Mouse (Mus musculus): Measurements from ENCODE around the gene Tcf20.
A peak's percentile ranks its signal among the peaks of the same experiment; 100 is the strongest.

Gene Tcf20

DNA sequence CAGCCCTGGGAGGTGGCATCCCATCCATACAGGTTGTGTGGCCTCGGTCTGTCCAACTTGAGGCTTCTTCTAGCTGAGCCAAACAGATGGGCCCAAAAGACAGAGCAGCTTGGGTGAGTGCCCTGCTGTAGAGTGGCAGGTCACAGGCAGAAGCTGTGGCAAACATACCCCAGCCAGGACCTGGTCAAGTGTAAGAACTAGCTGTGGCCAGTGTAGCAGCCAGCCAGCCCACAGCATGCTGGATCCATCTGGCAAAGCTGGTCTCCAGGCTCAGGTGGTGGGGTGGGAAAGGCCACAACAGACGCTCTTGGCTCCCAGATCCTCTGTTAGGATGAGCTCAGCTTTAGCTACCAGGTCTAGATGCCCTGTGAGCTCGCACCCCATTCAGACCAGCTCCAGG lies 31.4 kb downstream of the Tcf20 start:
- no peak for DNase-seq

DNA sequence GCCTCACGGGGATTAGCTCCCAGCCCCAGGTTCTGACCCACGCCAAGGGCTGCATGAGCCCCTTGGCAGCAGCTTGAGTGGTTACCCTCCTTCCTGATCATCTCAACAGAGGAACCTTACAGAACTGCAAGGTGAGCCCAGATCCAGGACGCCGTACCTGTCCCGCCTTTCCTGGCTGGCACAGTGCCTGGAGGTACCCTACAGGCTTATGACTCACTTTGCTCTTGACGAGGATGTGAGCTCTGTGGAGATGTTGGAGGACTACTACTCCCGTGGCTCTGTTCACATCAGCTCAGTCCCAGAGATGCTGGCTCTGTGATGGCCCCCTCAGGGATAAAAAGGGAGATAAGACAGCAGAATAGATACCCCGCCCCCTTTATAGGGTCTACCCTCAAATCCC lies 32.4 kb downstream of the Tcf20 start:
- DNase-seq: peak; percentile 27

DNA sequence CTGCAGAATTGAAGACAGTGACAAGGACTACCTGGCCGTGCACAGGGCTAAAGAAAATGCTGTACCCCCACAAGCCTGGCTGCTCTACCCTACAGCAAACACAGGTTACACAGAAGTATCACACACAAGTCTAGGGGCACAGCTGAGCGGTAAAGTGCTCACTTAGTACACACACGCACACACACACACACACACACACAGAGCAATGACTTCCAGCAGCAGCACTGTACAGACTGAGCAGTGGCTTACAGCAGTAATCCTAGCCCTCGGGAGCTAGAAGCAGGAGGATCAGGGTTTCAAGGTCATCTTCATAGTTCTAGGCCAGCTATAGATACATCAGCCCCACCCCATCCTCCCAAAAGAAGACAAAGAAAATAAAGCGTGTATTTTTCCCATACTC lies 33.6 kb downstream of the Tcf20 start:
- DNase-seq: no peak

DNA sequence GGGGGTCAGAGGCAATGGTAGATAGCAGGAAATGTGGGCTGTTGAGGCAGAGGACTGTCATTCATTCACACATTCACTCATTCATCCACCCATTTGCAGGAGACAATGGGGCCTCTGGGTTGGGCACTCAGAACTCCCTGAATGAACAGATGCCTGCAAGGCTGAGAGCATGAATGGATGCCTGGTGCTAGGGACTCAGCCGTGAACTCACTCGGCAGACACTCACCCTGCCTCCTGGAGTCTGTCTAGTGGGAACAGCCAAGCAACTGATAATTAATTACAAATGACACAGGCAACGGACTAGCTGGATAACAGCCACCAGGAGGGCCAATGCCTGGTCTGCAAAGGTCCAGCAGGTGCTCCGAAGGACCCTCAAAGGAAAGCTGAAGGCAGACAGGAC lies 34.6 kb downstream of the Tcf20 start:
- DNase-seq: no peak

DNA sequence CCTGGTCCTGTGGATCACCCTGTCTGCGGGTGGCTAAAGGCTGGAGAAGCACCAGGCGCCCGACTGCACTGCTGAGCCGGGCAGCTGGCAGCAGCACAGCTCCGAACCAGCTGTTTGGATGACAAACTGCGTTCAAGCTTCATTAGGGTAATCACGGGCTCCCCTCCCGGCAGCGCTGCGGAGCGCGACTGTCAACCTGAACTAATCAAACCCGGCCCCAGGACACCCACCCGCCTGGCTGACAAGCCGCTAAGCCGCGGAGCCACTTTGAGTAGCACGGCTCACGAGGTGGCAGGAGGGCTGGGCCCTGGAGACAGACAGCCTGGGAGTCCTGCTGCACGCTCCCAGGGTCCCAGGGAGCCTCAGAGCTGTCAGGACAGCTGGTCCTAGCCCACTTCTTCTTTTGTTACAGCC lies 35.4 kb downstream of the Tcf20 start:
- no peak for DNase-seq

DNA sequence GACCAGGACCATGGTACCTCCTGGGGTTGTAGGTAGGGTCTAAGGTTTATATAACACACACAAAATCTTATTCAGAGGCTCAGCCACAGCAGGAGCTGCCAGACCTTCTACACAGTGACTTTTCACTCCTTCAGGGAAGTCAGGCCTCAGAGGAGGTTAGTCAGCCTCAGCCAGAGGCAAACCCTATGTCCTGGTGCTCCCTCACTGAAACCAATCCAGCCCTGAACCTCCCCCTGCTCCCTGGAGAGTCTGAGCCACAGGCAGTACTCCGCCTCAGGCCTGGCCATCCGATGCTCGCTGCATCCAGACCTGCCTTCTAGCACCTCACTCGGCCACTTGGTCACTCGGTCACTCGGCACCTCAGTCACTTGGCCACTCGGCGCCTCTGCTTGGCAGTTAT lies 37.4 kb downstream of the Tcf20 start:
- no peak for DNase-seq

DNA sequence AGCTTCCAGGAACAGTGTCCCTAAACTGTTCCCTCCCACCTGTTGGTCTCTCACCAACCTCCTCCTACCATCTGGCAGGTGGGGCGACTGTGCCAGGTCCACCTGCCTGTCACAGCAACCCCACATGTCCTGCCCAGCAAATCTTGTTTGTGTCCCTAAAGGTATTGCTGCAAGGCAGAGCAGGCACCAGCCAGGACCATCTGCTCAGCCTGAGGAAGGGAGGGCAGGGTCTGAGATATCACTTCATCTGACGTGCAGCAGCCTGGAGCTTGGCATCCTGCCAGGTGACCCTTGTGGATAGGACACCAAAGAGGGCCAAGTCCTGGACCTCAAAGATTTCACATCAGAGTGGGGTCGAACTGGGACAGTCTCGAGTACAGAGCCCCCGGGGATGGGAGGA lies 40.2 kb downstream of the Tcf20 start:
- peak; percentile 53 for DNase-seq

DNA sequence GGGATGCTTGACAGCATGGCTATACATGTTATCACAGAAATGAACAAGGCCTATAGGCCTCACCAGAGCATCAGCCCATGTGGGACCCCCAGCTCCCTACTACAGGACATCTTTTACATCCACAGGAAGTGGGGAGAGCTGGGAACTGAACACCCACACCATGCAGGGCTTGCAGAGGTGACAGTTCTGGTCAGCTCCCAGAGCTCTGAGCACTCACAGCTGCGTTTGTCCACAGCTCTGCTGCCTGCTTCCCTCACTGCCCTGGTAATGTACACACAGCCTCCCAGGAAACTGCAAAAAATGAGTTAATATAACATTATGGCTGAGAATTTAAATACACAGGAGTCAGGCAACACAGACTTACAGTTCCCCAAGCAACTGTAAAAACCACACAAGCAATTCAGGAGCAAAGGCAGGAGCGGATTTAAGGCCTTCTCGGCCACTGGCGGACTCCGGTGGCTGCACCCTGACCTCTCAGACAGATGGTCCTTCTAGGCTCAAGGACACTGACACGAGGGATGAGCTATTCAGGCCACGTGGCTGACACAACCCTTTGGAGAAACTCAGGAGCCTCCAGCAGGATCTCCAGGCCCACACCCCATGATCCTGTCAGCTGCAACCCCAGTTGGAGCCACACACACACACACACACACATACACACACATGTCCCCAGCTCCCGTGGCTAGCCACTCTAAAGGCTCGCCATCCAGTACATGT lies 43.0 kb downstream of the Tcf20 start:
- no peak for DNase-seq

DNA sequence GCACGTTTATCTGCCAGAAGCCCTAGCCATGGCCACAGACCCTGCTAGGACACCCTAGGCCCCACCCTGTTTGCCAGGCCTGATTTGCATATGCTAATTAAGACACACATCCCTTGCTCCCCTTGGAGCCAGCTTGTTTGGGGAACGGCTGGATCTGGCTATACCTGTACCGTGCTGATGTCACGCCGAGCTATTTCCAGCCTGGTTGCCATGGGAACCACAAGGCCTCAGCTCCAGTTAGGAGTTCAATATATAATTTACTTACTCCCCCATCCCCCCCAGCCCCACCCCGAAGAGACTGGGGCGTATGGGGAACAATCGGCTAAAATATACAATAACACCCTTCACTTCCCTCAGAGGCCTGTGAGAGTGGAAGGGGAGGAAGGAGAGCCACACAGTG lies 45.9 kb downstream of the Tcf20 start:
- DNase-seq: no peak

DNA sequence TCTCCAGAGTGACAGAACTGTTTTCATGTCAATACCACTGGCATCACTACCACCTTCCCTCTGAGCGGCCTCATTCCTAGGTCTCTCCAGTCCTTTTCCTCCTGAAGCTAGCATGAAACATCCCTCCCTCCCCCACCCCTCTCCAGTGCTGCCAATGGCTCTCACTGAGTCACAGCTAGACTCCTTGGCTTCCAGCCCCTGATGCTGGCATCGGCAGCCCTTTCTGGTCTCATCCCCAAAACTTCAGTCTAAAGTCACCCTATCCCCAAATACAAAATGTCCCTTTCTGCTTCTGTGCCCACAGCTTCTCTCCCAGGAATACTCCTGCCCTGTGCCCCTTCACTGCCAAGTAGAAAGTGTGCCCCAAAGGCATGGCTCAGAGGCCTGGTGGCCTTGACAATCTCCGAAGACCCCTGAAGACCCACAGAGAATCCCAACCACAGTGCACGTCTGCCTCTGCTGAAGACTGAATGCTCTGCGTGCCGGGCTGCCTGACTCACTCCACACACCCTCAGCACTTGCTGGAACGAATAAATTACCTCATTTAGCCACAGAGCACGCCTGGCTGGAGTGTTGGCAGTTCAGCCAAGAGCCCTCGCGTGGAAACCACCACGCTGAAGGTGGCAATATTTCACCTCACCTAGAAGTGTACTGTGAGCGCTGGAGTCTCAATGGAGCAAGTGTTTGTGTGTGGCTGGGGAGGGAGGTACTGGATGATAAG lies 47.0 kb downstream of the Tcf20 start:
- DNase-seq: no peak

DNA sequence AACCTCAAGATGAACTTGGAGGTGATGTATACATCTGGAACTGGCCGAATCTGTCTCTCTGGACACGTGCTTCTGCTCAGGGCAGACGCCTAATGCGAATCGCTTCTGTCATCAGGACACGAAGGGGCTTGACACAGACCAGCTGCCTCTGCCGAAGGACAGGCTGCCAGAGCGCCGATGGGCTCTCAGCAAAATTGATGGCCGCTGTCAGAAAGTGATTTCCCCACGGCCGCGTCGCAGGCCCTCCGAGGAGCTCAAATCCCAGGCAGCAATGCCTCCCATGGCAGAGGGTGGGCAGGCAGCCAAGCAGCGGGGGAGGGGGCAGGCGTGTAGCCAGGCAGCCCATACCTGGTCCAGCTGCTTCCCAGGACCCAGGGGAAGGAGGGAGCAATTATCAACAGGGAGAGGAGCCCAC lies 49.5 kb downstream of the Tcf20 start:
- peak; percentile 56 for DNase-seq

DNA sequence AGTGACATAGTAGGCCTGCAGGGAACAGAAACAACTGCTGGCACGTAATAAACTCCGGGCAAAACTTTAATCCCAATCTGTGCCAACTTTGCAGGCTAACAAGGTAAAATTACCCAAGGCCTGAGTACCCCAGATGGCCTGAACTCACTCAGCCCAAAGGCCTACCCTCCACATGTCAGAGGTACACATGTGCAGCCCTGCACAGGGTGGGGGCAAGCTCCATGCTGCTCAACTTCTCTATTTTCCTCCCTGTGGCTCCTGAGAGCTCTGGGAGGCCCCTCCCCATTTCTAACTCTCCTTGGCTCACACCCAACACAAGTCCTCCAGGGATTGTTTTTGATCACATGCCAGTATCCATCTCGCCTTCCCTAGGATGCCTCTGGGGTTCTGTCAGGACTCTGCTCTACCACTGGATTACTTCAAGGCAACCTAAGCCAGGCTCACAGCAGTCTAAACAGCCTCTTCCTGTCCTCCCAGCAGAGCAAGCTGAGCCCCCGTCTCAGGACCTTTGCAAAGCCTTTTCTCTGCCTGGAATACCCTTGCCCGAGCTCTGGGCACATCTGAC lies 50.2 kb downstream of the Tcf20 start:
- DNase-seq: peak; percentile 38

DNA sequence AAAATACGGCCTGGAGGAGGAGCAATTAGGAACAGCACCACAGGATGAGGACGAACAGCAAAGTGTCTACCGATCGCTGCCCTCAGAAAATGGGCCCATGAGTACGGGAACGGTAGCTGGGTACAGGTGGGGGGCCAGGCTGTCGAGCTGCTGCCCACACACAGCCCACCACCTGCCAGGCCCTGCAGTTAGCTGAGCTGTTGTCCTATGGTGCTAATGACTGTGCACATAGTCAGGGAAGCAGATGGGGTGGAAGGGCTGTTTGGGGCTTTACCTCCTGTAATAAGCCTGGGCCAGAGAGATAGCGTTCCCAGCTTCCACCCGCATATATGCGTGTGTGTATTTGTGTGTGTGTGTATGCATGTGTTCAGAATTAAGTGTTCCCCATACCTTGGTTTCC lies 52.7 kb downstream of the Tcf20 start:
- DNase-seq: no peak

DNA sequence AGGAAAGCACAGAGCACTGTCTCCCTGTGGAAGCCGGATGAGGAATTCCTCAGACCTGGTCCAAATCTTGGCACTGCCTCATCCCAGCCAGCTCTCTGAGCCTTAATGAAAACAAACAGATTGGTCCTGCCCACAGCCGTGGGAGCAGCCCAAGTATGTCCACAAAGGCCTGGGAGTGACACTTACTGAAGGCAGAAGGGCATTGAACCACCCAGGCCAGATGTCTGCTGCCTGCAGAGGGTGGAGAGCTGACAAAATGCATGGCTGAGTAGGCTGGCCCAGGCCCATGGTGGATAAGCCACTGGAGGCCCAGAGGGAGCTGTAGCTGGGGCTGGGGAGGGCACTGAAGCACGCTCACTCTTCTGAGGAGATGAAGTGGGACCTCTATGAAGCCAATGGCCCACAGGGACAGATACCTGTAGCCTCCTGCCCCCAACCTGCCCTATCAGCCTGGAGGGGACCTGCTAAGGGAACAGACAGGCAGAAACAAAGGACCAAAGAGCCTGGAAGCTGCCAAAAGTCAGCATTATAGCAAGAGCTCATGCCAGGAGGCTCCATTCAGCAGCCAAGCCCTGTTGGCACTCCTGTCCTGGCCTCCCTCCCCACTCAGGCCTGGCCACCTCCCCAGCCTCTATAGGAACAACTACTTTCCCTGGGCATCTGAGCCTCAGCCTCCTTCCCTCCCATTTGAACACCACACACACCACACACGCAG lies 54.6 kb downstream of the Tcf20 start:
- no peak for DNase-seq

DNA sequence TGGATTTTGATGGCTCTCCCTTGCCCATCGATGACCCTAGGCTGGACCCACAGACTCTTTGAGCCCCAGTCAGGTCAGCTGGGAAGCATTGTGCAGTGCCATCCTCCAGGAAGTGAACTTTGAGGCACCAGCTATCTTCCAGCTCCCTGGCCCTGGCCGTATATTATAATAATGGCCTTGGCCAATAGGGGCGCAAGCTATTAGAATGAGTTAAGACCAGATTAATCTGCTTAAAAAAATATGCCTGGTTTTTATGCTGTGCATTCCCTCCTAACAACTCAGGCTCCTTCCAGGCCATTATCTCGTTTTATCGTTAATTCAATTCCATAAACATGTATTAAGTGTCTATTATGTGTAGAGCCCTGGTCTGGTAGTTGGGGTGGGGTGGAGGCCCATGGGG lies 56.2 kb downstream of the Tcf20 start:
- DNase-seq: no peak

DNA sequence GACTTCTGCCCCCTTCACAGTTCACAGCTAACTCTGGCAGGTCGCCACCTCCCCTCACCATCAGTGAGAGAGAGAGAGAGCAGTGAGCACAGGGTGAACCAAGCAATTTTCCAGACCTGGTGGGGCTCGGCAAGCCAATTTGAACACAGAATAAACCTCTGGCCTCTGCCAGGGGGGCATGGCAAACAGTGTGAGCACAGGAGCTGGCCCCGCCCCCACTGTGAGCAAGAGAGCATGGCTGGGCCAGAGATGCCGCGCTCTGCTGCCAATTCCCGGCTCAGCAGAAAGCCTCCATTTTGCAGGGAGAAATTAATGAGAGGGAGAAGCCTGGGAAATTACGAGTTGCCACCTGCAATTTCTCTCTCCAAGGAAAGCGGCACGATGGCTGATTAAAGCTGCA lies 58.1 kb downstream of the Tcf20 start:
- DNase-seq: peak; percentile 35

DNA sequence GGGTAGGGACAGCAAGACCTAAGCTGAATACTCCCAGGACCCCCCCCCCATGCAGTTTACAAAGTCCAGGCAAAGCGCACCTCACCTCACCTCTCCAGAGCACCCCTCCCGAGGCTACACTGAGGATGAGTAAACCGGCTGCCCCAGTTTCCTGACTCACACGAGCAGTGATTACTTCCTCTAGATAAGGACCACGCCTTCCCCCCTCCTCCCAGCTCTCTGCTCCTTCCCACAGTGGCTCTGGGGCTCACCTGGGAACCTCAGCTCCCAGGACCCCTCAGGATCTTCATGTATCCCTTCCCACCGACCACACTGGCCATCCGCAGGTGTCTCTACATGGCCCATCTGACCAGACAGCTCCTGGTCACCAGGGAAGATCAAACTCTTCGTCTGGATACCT lies 58.8 kb downstream of the Tcf20 start:
- DNase-seq: no peak

DNA sequence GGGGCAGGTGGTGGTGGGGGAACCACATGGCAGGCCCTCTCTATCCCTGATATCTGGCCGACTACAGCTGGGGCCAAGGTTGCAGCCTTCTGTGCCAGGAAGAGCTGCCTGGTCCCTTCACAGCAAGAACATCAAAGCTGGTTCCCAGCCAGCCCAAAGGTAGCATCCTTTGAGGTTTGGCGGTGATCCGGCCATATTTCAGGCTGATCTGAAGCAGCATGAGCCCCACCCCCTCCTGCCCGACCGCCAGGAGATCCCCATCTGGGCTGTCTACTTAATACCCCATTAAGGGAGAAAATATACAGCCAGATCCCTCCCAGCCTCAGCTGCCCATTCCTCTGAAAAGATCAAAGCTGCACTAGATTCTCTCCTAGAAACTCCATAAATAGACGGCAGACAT lies 59.6 kb downstream of the Tcf20 start:
- no peak for DNase-seq

DNA sequence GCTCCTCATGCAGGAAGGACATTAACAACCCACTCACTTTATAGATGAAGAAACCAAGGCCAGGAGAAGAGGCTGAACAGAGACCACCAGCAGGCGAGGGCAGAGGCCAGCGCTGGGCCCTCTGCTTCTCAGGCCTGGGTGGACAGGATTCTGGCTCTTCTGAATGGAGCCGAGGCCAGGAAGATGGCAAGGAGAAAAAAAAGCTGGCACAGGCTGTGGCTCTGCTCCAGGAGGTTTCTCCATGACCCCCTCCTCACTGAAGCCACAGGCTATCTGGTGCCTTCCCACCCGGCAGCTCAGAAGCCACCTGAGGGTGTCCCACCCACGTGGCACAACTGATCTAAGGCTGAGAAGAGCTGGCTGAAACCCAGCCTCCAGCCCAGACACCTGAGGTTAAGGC lies 60.6 kb downstream of the Tcf20 start:
- DNase-seq: no peak

DNA sequence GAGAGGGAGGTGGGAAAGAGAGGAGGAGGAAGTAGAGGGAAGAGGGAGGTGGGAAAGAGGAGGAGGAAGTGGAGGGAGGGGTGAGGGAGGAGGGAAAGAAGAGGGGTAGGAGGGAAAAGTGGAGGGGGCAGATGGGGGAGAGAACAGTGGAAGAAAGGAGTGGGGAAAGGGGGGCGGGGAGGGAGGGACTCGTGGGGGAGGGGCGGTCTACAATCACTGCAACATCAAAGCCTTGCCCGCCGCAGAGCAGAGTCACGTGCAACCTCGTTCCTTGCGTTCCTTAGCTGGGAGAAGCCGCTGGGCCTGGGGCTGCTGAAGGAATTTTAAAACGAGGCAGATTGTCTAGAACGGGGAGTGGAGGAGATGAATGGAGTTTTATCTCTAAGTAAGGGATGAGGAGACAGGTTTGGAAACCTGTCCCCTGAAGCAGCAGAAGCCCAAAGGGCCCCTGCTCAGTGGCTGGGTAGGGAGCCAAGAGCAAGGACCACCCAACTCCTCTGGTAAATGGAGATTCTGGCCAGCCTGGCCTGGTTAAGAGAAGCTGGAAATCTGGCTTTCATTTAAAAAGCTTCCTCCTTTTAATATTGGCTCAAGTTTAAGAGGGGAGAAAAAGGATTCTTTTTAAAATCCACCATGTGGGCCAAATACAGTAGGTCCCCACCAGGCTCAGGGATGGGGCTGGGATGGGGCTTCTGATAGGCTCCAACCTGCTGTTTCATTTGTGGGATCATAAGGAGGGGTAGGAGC lies 62.8 kb downstream of the Tcf20 start:
- no peak for DNase-seq

DNA sequence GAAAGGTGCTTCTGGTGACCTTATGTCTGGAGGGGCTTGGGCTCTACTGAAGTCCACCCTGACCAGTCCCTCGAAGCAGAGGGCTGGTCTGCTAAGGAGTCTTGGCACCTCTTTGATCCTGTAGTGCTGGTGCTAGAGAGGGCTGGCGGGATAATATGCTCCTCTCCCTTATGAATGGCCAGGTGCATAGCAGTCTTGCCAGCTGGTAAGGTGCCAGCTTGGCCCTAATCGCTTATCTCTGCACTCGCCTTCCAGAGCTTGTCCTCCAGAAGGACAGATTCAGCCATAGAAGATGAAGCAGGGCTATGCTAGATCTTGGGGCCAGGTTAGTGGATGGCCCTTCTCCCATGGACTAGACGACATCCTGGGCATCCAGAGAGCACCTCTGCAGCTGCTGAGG lies 64.1 kb downstream of the Tcf20 start:
- DNase-seq: no peak

DNA sequence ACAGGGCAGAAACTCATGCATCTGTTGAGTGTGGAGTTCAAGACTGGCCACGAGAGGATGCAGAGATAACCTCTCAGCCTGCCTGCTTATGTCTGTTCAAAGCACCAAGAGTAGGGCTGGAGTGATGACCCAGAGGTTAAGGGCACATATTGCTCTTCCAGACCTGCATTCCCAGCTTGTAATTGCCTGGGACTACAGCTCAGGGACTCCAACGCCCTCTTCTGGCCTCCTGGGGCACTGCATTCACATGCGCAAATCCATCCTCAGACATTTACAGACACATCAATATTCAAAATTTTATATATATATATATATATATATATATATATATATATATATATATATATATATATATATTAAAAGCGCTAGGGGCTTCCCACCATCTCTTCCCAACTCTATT lies 64.9 kb downstream of the Tcf20 start:
- DNase-seq: no peak

DNA sequence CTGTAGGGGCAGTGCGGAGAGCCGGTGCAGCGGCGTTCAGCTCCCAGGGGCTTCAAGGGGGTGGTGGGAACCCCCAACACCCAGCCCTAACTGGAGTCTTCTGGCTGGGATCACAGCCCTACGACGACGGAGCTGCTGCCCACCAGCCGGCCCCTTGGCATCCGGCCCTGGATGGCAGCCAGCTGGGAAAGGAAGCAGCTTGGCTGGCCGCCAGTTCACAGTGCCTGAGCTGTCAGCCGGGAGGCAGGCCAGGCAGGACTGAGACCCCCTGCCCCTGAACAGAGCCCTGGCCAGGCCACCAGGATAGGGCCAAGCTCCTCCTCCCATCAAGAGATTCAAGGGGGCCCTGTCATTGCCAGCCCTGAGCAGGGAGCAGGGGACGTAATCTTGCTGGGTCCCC lies 65.6 kb downstream of the Tcf20 start:
- DNase-seq: peak; percentile 93
